Mouse (Mus musculus): ENCODE measurements around the gene 1500009L16Rik.

Gene 1500009L16Rik

DNA sequence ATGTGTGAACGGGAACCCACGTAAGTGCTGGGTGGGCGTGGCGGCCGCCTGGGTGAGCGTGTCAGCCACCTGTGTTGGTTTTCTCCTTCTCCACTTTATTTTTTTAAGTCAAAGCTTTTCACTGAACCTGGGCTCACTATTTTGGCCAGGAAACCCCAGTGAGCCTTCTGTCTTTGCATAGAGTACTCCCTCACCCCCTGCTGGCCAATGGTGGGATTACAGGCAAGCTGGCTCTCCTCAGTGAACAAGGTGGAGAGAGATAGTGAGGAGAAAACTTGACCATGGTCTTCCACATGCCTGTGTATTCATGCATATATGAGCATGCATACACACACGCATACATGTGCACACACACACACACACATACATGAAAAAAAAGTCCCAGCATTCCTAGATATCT lies 6.8 kb downstream of the 1500009L16Rik start:
- H3K27me3 ChIP-seq (ENCODE audit: control insufficient read depth, insufficient read depth, low read length, poor library complexity, severe bottlenecking): no peaks in the 10 kb centered on the region
- peak; percentile 76 for DNase-seq (ENCODE audit: low read depth, low spot score)
- H3K36me3 ChIP-seq (ENCODE audit: control insufficient read depth, insufficient read depth, low read length, poor library complexity, severe bottlenecking): no peaks in the 10 kb centered on the region

DNA sequence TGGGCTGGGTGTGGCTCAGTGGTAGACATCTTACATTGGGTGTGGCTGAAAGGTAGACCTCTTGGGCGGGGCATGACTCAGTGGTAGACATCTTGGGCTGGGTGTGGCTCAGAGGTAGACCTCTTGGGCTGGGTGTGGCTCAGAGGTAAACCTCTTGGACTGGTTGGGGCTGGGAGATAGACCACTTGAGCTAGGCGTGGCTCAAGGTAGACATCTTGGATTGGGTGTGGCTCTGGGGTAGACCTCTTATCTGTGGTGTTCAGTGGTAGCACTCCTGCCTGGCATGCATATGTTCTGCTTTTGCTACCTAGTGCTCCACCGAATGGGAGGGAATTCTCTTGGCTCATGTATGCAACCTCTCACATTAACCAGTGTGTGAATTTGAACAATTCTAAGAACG lies 11.1 kb downstream of the 1500009L16Rik start:
- H3K36me3 ChIP-seq (ENCODE audit: control insufficient read depth, insufficient read depth, low read length, poor library complexity, severe bottlenecking): no peaks in the 10 kb centered on the region
- H3K27me3 ChIP-seq (ENCODE audit: control insufficient read depth, insufficient read depth, low read length, poor library complexity, severe bottlenecking): no peaks in the 10 kb centered on the region
- DNase-seq (ENCODE audit: low read depth, low spot score): no peak

DNA sequence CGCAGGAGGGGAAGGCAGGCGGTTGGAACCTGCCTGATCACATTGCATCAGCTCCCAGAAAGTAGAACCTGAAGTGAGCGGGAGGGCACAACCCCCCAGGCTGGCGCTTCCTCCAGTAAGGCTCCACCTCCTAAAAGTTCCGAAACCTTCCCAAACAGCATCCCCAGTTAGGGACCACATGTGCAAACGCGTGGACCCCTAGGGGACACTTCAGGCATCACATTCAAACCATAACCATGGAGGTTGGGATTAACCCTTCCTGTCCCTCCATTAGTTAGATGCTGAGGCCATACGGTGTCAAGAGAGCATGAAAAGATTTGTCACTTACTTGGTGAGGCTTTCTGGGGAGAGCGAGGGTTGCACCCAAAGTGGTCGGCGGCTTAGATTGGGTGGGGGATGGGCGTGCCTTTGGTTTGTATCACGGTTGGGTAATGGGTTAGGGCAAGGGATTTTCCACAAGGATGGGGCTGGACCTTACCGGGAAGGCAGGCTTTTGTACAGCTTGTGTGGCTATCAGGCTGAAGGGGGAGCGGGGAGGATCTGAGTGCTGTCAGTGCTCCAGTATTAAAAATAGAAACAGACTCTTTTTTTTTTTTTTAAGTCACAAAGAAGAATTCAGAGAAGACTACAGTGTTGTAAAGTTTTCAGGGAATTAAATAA lies 16.5 kb downstream of the 1500009L16Rik start:
- H3K27me3 ChIP-seq (ENCODE audit: control insufficient read depth, insufficient read depth, low read length, poor library complexity, severe bottlenecking): no peaks in the 10 kb centered on the region
- H3K36me3 ChIP-seq (ENCODE audit: control insufficient read depth, insufficient read depth, low read length, poor library complexity, severe bottlenecking): no peaks in the 10 kb centered on the region
- no peak for DNase-seq (ENCODE audit: low read depth, low spot score)

DNA sequence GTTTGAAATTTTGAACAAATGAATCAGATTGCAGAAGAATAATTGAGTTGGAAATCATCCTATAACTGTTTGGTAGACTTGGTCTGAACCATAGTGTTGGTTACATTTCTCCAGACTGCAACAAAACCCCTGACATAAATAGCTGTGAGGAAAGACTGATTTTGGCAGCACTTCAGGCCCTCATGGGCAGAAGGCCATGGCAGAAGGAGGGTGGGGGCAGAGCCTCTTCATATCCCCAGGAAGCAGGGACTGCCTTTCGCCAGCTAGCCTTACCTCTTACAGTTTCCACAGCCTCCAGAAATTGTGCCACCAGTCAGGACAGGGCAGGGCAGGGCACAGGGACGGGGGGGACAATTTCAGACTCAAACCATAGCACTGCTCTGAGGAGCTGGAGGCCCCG lies 22.0 kb downstream of the 1500009L16Rik start:
- Histone ChIP-seq H3K36me3 (ENCODE audit: control insufficient read depth, insufficient read depth, low read length, poor library complexity, severe bottlenecking) (no peaks in the 10 kb centered on the region), H3K27me3 (ENCODE audit: control insufficient read depth, insufficient read depth, low read length, poor library complexity, severe bottlenecking) (no peaks in the 10 kb centered on the region)
- DNase-seq (ENCODE audit: low read depth, low spot score): no peak

DNA sequence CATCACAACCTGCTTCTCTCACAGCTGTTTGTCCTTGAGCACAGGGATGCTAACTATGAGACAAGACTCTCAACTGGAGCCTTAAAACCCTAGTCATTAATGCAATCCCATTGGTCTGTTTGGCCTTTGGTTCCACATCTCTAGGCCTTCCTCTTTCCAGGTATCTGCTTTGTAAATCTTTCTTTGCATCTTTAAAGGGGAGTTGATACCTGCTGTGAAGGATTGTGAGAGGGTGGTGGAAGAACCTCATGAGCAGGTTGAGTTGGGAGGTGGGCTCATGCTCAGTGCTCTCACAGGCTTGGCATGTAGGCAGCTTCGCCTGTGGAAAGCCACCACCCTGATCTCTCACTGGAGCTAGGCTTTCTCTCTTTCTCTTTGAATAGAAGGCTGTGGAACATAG lies 30.4 kb downstream of the 1500009L16Rik start:
- H3K36me3 ChIP-seq (ENCODE audit: control insufficient read depth, insufficient read depth, low read length, poor library complexity, severe bottlenecking): no peaks in the 10 kb centered on the region
- H3K27me3 ChIP-seq (ENCODE audit: control insufficient read depth, insufficient read depth, low read length, poor library complexity, severe bottlenecking): no peaks in the 10 kb centered on the region
- no peak for DNase-seq (ENCODE audit: low read depth, low spot score)

DNA sequence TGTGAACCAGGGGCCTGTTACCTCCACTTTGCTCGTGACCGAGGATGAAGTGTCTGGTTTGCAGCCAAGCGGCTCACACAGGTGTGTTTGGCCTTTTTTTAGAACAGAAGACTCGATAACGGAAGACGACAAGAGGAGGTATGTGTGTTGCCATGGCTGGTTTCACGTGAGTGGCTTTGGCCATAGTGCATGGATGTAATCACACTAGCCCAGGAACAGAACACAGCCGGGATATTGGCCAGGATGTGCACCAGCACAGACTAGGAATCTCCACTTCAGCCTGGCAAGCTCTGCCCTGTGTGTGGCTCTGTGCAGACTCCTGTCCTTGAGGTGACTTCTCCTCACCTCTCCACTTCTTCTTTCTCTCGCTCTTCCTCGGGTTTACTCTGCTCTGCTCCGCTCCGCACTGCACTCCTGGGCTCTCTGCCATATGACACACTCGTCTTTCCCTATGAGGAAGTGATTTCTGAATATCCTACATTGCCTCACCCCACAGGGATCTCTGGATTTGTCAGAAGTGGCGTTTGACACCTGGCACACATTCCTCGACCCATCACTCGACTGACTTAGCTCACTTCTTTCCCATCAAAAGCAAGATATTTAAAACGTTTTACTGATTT lies 34.8 kb downstream of the 1500009L16Rik start:
- H3K36me3 ChIP-seq (ENCODE audit: control insufficient read depth, insufficient read depth, low read length, poor library complexity, severe bottlenecking): no peaks in the 10 kb centered on the region
- DNase-seq (ENCODE audit: low read depth, low spot score): no peak
- H3K27me3 ChIP-seq (ENCODE audit: control insufficient read depth, insufficient read depth, low read length, poor library complexity, severe bottlenecking): no peaks in the 10 kb centered on the region

DNA sequence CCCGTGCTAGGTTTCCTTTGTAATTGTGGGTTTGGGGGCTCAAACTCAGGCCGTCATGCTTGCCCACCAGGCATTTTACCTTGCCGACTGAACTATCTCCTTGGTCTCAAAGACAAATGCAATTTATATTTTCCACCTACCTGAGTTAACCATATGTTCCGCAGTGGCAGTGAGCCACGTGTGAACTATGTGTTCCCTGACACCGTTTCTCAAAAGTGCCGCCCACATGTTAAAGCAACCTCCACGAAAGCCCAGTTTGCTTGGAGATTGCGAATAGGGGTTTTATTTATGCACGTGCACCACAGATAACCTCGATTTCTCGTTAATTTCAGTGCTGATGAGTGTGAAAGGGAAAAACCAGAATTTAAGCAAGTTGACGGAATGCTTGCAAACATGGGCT lies 36.1 kb downstream of the 1500009L16Rik start:
- no peaks in the 10 kb centered on the region for H3K27me3 ChIP-seq (ENCODE audit: control insufficient read depth, insufficient read depth, low read length, poor library complexity, severe bottlenecking)
- no peak for DNase-seq (ENCODE audit: low read depth, low spot score)
- no peaks in the 10 kb centered on the region for H3K36me3 ChIP-seq (ENCODE audit: control insufficient read depth, insufficient read depth, low read length, poor library complexity, severe bottlenecking)

DNA sequence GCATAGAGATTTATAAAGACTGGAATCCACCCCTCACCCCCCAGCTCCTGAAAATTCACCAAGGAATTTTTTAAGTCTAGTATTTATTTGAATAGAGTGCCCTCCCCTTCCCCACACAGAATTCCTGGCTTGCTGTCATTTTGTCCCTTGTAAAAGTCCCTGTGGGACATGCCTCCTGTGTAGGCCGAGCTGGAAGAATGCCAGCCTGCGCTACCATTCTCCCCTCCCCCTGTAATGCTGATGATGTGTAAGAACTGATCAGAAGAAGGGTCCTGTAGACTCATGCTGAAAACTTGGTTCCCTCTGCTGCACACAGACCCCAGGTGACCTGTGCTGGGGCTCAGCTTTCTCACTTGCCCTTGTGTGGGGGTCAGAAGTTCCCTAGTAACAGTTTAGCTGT lies 37.9 kb downstream of the 1500009L16Rik start:
- Histone ChIP-seq H3K36me3 (ENCODE audit: control insufficient read depth, insufficient read depth, low read length, poor library complexity, severe bottlenecking) (no peaks in the 10 kb centered on the region), H3K27me3 (ENCODE audit: control insufficient read depth, insufficient read depth, low read length, poor library complexity, severe bottlenecking) (no peaks in the 10 kb centered on the region)
- no peak for DNase-seq (ENCODE audit: low read depth, low spot score)

DNA sequence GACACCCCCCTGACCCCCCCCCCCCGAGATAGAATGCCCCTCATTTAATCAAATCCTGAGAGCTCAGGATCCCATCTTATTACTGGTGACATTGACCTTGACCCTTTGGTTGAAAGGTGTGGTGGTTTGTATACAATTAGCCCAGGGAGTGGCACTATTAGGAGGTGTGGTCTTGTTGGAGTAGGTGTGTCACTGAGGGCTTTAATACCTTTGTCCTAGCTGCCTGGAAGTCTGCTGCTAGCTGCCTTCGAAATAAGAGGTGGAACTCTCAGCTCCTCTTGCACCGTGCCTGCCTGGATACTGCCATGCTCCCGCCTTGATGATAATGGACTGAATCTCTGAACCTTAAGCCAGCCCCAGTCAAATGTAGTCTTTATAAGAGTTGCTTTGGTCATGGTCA lies 41.2 kb downstream of the 1500009L16Rik start:
- Histone ChIP-seq H3K36me3 (ENCODE audit: control insufficient read depth, insufficient read depth, low read length, poor library complexity, severe bottlenecking) (no peaks in the 10 kb centered on the region), H3K27me3 (ENCODE audit: control insufficient read depth, insufficient read depth, low read length, poor library complexity, severe bottlenecking) (no peaks in the 10 kb centered on the region)
- DNase-seq (ENCODE audit: low read depth, low spot score): no peak

DNA sequence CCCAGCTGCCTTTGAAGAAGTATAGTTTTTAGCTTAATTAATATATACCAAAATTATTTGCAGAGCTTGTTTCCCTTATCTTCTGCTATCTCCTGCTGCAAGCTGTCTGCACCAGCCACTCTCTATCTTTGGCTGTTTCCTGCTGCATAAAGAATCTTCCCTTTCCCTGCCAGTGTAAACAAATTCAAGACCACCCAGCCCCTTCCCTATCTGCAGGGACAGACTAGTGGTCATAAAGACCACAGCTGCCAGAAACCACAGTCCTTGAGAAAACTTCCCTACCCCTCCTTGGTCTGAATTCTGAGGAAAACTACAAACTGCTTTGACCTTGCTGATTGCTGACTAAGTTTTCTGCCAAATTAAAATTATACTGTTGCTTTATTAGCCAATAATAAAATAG lies 44.2 kb downstream of the 1500009L16Rik start:
- H3K27me3 ChIP-seq (ENCODE audit: control insufficient read depth, insufficient read depth, low read length, poor library complexity, severe bottlenecking): no peaks in the 10 kb centered on the region
- no peak for DNase-seq (ENCODE audit: low read depth, low spot score)
- no peaks in the 10 kb centered on the region for H3K36me3 ChIP-seq (ENCODE audit: control insufficient read depth, insufficient read depth, low read length, poor library complexity, severe bottlenecking)

DNA sequence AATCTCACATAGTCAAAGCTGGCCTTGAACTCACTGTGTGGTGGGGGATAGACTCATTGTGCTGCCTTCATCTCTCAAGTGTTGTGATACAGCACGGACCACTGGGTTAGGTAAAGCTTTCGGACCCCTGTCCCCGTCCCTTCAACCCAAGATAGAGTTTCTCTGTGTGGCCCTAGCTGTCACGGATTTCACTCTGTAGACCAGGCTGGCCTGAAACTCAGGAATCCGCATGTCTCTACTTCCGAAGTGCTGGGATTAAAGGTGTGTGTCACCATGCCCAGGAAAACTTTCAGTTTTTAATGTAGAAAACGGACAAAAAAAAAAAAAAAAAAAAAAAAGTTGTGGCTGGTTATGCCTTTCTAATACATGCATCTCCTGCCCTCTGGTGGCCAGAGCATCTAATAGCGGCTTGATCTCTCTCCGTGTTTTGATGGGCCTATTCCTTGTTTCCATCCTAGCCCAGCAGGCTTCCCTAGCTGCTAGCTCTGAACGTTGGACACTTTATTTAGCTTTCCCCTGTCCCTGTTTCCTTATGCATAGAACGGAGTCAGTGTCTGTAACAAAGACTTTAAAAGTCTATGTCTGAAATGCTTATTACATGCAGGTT lies 53.7 kb downstream of the 1500009L16Rik start:
- Histone ChIP-seq H3K36me3 (ENCODE audit: control insufficient read depth, insufficient read depth, low read length, poor library complexity, severe bottlenecking) (no peaks in the 10 kb centered on the region), H3K27me3 (ENCODE audit: control insufficient read depth, insufficient read depth, low read length, poor library complexity, severe bottlenecking) (no peaks in the 10 kb centered on the region)
- peak; percentile 46 for DNase-seq (ENCODE audit: low read depth, low spot score)

DNA sequence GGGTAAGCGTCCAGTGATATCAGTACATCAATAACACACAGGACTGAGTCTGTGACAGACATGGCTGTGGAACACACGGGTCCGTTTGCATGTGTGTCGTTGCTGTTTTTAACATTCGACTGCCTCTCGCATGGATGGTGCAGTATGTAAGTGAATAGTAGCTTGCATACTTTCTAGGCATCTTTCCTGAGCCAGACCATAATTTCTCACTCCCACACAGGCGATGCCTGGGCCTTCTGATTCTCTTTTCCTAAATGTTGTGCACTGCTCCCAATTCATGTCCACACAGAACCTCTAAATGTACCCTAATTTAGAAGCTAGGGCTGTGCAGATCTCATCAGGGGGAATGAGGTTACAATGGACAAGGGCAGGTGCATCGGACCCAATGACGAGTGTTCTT lies 54.6 kb downstream of the 1500009L16Rik start:
- no peaks in the 10 kb centered on the region for H3K36me3 ChIP-seq (ENCODE audit: control insufficient read depth, insufficient read depth, low read length, poor library complexity, severe bottlenecking)
- H3K27me3 ChIP-seq (ENCODE audit: control insufficient read depth, insufficient read depth, low read length, poor library complexity, severe bottlenecking): no peaks in the 10 kb centered on the region
- DNase-seq (ENCODE audit: low read depth, low spot score): no peak

DNA sequence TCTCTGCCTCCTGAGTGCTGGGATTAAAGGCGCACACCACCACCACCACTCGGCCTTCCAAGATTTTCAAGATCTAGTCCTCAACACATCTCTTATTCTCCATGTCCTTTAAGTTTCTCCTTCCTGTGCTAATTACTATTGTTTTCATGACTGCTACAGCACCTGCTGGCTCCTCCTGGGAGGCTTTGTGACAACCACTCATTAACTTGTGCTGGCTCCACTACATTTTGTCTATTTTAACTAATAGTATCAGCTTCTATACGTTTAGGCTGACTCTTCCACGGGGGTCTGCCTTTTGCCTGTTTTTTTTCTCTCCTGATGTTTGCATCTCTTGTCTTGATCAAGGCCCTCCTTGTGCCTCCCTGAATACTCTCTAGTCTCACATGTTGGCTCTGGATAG lies 59.2 kb downstream of the 1500009L16Rik start:
- Histone ChIP-seq H3K27me3 (ENCODE audit: control insufficient read depth, insufficient read depth, low read length, poor library complexity, severe bottlenecking) (no peaks in the 10 kb centered on the region), H3K36me3 (ENCODE audit: control insufficient read depth, insufficient read depth, low read length, poor library complexity, severe bottlenecking) (no peaks in the 10 kb centered on the region; the same call in 1 of the 2 replicates)
- no peak for DNase-seq (ENCODE audit: low read depth, low spot score)

DNA sequence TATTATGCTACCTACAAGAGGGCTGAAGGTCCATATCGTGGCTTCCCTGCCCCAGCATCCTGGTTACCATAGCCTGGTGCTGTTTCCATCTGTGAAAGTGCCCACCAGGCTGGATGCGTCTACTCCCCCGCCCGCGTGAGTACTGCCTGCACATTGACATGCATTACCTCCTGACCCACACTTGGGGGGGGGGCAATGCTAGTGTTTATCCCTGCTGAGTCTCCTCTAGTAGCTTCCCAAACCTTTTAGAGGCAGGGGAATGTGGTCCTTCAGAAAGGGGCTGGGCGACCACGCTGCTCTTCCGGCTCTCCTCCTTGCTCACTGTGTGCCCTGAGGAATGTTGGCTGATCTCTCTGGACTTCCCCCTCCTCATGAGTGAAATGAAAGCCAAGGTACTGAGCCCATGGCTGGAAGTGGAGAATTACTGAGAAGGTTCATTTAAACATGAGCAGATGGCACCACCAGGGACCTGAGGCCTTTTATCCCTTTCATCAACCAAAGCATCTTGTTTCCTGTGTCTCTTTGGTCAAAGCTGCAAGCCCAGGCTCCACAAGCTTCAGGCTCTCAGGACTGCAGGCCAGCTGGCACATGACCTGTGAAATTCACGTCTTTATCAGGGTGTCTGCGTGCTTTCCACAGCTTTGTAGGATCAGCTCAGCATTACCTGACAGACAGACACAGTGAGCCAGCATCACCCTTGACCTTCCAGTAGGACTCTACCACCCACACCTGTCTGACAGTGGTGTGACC lies 59.9 kb downstream of the 1500009L16Rik start:
- H3K27me3 ChIP-seq (ENCODE audit: control insufficient read depth, insufficient read depth, low read length, poor library complexity, severe bottlenecking): no peaks in the 10 kb centered on the region
- no peak for DNase-seq (ENCODE audit: low read depth, low spot score)
- H3K36me3 ChIP-seq (ENCODE audit: control insufficient read depth, insufficient read depth, low read length, poor library complexity, severe bottlenecking): no peaks in the 10 kb centered on the region; the same call in 1 of the 2 replicates

DNA sequence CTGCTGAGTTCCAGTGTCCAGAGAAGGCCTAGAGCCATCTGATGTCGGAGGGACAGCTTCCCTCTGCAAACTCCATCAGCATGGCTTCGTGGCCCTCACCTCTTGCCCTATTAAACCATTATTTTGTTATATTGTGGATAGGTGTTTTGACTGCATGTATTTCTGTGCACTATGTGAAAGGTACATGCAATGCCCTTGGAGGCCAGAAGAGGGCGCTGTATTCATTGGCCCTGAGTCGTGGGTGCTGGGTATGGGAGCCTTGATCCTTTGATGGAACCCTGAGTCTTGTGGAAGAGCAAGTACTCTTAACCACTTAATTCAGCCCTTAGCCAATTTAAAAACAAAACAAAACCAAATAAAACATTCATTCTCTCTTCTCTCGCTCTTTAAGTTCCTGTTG lies 62.3 kb downstream of the 1500009L16Rik start:
- DNase-seq (ENCODE audit: low read depth, low spot score): peak; percentile 28
- Histone ChIP-seq H3K27me3 (ENCODE audit: control insufficient read depth, insufficient read depth, low read length, poor library complexity, severe bottlenecking) (no peaks in the 10 kb centered on the region), H3K36me3 (ENCODE audit: control insufficient read depth, insufficient read depth, low read length, poor library complexity, severe bottlenecking) (no peaks in the 10 kb centered on the region; the same call in 1 of the 2 replicates)

Data from splenic B cell, adult 2 months (primary cell).